Mouse (Mus musculus): ENCODE data around the gene Fbxo39.

DNA sequence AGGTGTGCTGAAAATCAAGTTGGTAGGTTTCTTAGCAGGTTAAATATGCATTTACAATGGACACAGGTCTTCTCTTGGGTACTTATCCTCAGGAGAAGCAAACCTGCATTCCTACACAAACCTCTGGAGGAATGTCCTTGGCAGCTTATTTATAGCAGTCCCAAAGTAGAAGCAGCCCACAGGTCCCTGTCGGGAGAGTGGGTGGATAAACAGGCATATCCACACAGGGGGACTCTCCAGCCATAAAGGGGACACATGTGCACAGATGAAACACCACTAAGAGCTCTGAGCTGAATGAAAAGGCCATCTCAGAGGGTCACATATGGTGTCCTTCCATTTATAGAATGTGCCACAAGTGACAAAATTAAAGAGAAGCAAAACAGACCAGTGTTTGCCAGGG is 42.5 kb upstream of the Fbxo39 start:
- TF ChIP-seq EP300 (IDR thresholded peaks at IDR 0.05; ENCODE audit: low read depth) (no peak), CTCF (IDR thresholded peaks at IDR 0.05; ENCODE audit: low read depth) (no peak)
